Mouse (Mus musculus) left cerebral cortex, postnatal 36 days (tissue): Measurements from ENCODE around the gene Cyp26b1. TPM values are rescaled to one million over a fixed set of nuclear protein-coding genes. Genes with fewer than 3 reads are reported as not detected.
"Not testable (repeated sequence)": the region's sequence is repeated elsewhere in the genome, so short reads cannot be mapped to it uniquely, and the experiment has no call there.

Source experiments
- DNase-seq, 2 experiments: peaks; one replicate each; pipeline ENCODE4 v3.0.0; 2021 to 2022; ENCODE audit warnings: low spot score in 2 of 2, mixed read lengths in 1 of 2
- intact Hi-C: fragments of 180-260 bp; cut with DNase I; formaldehyde crosslinking; loops from one replicate; pipeline ENCODE4 v1.15.1; 2025
- total RNA-seq, 2 experiments: library from RNA; stranded (reverse); gene quantifications; 2 replicates each; pipeline ENCODE4 v1.2.3; 2021

Gene Cyp26b1
- 10 to 100 TPM in 1 of 2 experiments, 1 to 10 TPM in 1; 7.5 to 14.9 TPM for total RNA-seq

- DNase-seq = no peak
- intact Hi-C loops = loop anchor here (10.0 kb wide), 1 partner anchor 331 kb away; no protein-coding TSS in a partner anchor
Observed at GRCm38 (mm10) chr6:84593693-84594092, at the start of gene Cyp26b1. Gene Cyp26b1 (minus strand): TSS chr6:84593908.

DNA sequence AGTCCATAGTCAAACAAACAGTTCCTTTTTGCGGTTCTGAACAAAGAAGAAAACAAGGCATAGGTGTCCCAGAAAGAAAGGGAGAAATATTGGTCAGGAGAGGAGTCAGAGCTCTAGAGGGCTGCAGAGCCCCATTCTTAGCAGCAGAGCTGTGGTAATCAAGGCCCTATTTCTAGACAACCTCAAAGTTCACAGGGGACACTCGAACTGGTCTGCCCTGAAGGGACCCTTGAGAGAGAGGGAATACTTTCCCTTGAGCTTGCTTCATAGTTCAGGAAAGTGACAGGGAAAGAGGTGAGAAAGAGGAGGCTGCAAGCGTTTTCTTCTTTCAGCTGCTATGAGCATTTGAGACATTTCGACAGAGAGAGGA is 47.3 kb upstream of the Cyp26b1 start:
- intact Hi-C loops = no loop called here

DNA sequence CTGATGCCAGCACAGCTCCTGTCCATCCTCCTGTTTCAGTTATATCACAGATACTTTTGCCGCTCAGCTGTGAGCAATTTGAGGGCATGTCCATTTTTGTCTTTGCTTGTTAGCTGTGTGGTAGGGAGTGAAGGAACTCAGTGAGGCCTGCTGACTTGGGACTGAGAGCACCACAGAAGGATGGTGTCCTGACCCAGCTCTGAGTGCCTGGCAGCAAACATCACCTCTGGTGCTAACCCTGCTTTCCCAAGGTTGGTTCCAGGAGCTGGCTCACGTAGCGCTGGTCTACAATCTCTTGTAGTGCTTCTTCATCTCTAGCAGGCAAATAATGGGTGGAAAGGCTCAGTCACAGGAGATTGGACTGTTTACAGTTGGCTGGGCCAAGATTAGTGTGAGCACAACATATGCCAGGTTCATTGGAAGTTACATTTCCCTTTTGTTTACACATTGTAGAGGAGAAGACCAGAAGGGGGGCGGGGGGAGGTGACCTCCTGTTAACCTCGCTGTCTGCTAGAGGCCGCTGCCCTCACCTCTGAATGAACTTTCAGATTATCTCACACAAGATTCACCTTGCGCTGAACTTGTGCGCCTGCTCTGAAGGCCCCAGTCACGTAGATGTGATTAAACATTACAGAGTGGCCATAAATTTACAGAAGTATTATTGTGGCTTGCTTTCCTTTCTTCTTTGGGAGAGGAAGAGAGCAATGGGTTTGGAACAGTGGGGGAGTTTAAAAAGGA is 46.8 kb upstream of the Cyp26b1 start:
- DNase-seq = no peak
- intact Hi-C loops = no loop called here

More for the DNA sequence above, 47.3 kb upstream of the Cyp26b1 start:
- DNase-seq = no peak

DNA sequence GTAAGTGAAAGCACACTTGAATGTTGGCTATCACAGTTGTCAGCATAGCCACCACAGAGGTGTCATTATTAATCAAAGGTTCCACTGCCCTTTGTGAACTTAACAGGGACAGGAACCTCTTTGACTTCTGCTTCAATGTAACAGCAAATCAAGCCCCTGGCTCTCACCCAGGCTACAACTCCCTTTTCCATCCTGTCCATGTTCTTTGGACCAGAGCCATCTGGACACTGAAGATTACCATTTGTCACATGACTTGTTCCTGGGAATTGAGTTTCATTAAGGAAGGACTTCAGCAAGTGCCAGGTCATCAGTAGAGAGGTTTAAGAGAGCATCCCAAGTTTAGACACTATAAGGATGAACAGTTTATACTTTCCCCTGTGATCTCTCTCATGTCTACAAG is 44.5 kb upstream of the Cyp26b1 start:
- DNase-seq = no peak
- intact Hi-C loops = no loop called here

DNA sequence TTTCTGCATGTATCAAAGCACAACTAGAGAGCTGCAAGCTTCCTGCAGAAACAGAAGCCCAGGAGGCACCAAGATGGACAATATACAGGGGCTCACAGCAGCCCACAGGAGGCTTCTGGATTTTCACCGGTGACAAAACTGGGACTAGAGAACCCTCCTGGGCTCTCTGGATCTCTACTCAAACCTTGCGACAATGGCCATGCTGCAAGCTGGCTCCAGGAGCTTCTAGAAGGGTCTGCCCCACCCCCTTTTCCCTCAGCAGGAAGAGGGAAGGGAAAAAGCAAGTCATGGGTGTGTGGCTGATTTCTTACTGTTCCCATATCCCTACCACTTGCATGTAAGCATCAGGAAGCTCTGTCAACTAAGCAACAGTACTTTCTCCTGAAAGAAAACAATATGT is 37.9 kb upstream of the Cyp26b1 start:
- no peak for DNase-seq
- intact Hi-C loops = no loop called here

DNA sequence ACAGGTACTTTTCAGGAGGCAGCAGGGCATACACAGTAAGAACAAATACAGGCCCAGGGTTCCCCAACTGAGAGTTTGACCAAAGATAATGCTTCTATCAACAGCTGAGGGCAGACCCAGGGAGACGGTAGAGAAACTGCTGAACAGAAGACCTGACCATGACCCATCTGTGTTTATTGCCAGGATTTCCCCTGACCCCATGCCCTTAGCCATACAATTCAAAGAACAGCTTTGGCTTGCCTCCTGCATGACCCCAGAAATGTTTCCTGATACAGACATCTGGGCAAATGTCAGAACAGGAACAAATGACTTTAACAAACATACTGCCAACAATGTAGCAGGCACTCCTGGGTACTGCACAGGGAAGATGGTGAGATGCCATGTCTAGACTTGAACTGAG is 36.6 kb upstream of the Cyp26b1 start:
- no peak for DNase-seq
- intact Hi-C loops = no loop called here

DNA sequence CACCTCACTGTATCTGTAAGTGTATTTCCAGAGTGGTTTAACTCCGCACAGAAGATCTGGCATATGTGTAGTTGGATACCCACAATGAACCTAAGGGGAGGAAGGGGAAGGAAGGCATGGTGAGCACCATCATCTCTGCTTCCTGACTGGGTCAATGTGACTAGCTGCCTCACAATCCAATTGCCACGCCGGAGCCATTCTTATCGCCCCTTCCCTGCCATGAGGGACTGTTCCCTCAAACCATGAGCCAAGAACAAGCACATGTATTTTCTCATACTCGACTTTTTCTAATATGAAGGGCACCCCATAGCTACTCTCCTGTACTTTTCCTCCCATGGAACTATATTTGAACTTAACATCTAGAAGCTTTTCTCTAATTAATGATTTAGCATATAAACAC is 35.1 kb upstream of the Cyp26b1 start:
- intact Hi-C loops = no loop called here
- DNase-seq = no peak

DNA sequence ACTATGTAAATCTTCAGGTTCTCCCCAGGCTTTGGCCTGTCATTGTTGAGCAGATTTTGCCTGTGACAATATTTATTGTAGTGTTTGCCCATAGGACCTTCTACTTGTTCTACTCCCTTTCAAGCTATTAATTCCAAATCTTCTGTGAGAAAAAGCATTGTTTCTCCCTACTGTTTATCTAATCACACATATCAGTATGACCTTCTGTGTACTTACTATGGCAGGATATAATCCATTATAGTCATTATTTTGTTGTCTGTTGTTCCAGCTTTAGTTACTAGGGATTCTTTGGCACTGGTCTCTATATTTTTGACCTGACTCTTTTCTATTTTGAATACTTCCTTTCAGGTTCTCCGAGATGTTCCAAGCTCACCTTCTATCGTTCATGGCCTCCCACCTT is 32.7 kb upstream of the Cyp26b1 start:
- intact Hi-C loops = no loop called here
- DNase-seq = no peak

DNA sequence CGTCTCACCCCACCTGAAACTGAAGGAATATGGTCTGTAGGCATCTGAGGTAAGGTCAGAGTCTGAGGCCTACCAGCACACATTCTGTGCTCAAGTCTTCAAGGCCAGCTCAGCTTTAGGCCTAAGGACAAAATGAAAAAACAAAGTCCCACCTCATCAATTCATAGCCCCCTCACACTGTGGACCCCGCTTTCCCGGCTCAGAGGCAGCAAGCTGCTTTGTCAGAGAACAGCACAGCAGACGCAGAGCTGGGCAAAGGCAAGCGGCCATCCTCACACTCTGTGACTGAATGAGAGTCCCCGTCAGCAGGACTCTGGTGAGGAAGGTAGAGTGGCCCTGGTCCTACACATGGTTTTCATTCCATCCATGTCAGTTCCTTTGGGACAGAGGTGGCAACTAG is 25.5 kb upstream of the Cyp26b1 start:
- DNase-seq = no peak
- intact Hi-C loops = no loop called here

- intact Hi-C loops = no loop called here
- DNase-seq = no peak
Observed at GRCm38 (mm10) chr6:84617051-84617450, 23.3 kb upstream of the Cyp26b1 start.

GRCm38 (mm10) chr6:84616586-84616985 is 22.9 kb upstream of the Cyp26b1 start:
- intact Hi-C loops = no loop called here
- DNase-seq = no peak

DNA sequence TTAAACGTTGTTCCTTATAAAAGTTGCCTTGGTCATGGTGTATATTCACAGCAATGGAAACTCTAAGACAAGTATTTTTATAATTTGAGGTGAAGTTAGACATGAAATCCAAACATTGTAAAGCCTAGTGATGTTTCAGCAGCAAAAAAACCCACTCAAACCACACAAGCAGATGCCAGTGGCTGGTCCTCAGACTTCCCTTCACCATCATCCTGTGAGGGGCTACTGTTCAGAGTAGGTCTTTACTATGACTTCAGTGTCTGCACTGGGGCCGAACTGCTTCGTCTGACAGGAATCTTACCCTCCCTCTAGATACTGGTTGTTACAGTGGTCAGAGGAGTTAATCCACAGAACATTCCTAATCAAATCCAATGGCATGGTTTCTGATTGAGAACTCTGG is 19.9 kb upstream of the Cyp26b1 start:
- intact Hi-C loops = no loop called here
- DNase-seq = no peak

- DNase-seq = no peak
- intact Hi-C loops = no loop called here
Observed at GRCm38 (mm10) chr6:84601136-84601889, 7.6 kb upstream of the Cyp26b1 start.

GRCm38 (mm10) chr6:84599296-84599695 is 5.6 kb upstream of the Cyp26b1 start:
- intact Hi-C loops = loop anchor here (10.0 kb wide), 1 partner anchor 326 kb away; no protein-coding TSS in a partner anchor
- not testable (repeated sequence) for DNase-seq

DNA sequence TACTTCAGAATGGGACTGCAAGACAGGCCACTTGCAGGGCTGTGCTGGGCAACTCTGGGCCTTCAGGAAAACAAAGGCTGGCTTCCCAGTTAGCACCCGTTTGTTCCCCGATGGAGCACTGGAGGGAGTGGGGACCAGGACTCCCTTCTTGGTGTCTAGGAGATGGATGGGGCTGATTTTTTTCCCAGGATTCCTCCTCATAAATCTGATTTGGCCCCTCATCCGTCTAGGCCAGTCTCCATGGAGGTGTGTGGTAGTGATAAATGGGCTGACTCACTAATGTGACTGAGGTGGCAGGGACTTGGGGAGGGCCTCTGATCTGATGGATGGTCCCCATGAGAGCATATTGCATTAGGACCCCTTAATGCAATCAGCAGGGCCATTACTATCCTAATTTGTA is 5.0 kb upstream of the Cyp26b1 start:
- intact Hi-C loops = loop anchor here (10.0 kb wide), 1 partner anchor 326 kb away; no protein-coding TSS in a partner anchor
- DNase-seq = no peak

GRCm38 (mm10) chr6:84594626-84595025 is 918 bp upstream of the Cyp26b1 start:
- intact Hi-C loops = loop anchor here (10.0 kb wide), 1 partner anchor 330 kb away; no protein-coding TSS in a partner anchor
- no peak for DNase-seq

GRCm38 (mm10) chr6:84590961-84591745 is 2.6 kb downstream of the Cyp26b1 start:
- no peak for DNase-seq
- intact Hi-C loops = loop anchor here (1.0 to 10.0 kb wide), 3 partner anchors 182 to 495 kb away; no protein-coding TSS in a partner anchor

- intact Hi-C loops = loop anchor here (1.0 to 10.0 kb wide), 4 partner anchors 163 to 494 kb away; no protein-coding TSS in a partner anchor
- peak; percentile 82 for DNase-seq
Observed at GRCm38 (mm10) chr6:84589742-84590686, 3.7 kb downstream of the Cyp26b1 start.
